8 mouse cellular contexts compared by ENCODE assay signal in the genomic region with DNA sequence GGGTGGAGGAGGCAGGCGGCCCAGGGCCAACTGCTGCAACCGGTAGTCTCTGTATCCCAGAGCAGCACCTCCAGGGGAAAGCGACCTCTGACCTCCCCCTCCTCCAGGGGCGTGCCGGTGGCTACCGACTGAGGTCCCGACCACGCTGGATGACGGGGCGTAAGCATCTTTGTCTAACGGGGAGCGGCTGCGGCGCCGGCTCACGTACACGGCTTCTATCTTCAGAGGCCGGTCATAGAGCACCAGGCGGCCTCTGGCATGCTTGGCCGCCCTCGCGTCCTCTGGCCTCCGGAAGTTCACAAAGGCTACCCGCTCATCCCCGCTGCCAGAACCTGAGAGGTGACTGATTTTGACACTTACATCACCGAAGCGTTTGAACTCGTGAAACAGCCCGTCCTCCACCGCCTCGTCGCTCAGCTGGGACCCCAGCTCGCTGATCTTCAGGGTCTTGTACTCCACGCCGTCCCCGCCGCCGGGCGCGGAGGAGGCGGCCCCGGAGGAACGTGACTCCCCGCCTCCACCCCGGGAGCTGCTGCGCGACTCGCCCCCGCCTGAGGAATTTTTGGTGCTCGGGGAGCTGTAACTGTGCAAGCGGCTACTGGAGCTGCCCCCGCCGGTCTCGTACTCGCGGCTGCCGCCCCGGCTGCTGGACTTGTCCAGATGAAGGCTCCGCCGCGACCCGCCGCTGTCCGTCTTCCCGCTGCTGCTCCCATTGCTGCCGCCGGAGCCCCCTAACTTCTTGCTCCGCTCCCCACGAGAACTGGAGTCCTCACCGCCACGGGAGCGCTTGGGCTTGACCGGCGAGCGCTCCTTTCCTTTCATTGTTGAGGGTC. TPM values are rescaled to one million over a fixed set of nuclear protein-coding genes. Genes with fewer than 3 reads are reported as not detected.
DNase-seq lines count a peak whose midpoint lies in the region; ATAC-seq and TF ChIP-seq lines count a peak whose summit lies in the region.

No protein-coding gene starts in this region.

- TF ChIP-seq EP300 in stomach, postnatal 0 days (optimal IDR thresholded peaks at IDR 0.05), result no peak

- H3K36me3 ChIP-seq in intestine, embryonic 14.5 days (ENCODE audit: control insufficient read depth, insufficient read depth, low read length), result peaks cover 31% of the 10 kb centered on the region
- H3K36me3 ChIP-seq in midbrain, embryonic 14.5 days (ENCODE audit: control insufficient read depth, insufficient read depth, low read length), result peaks cover 14% of the 10 kb centered on the region
- 0 out of 2 replicates have a peak, but pooled peaks cover 3% of the 10 kb centered on the region for H3K36me3 ChIP-seq in stomach, postnatal 0 days (ENCODE audit: control insufficient read depth, insufficient read depth, low read length)

- peaks cover 35% of the 10 kb centered on the region for H3K4me1 ChIP-seq in intestine, embryonic 14.5 days (replicated peaks; ENCODE audit: control insufficient read depth, insufficient read depth, low read length)
- peaks cover 36% of the 10 kb centered on the region for H3K4me1 ChIP-seq in midbrain, embryonic 14.5 days (ENCODE audit: control insufficient read depth, insufficient read depth, low read length)
- peaks cover 8% of the 10 kb centered on the region for H3K4me1 ChIP-seq in stomach, postnatal 0 days (replicated peaks; ENCODE audit: control insufficient read depth, insufficient read depth)

- intact Hi-C loops in gastrocnemius, adult 2 months (cut with DNase I), result loop anchor here (5.0 kb wide), 1 partner anchor 55 kb away; the partner anchor contains the start of gene Lamtor5
- intact Hi-C loops in left cerebral cortex, postnatal 4 days (cut with DNase I), result no loop called here

- ATAC-seq in cerebellum, adult (ENCODE audit: insufficient number of reproducible peaks, low FRiP score, low TSS enrichment), result no peak; the same call in 1 of the 2 replicates
- ATAC-seq in intestine, embryonic 14.5 days (replicated peaks; ENCODE audit: low FRiP score, low TSS enrichment, low read depth), result 0 out of 2 replicates have a peak, but pooled peaks have one; percentile 12
- ATAC-seq in midbrain, embryonic 14.5 days (ENCODE audit: low FRiP score, low TSS enrichment), result peak; percentile 0; the same call in 1 of the 2 replicates
- ATAC-seq in stomach, postnatal 0 days (ENCODE audit: low FRiP score, low TSS enrichment), result no peak

- peak overlapping the region; percentile 97 for H3K27ac ChIP-seq in gastrocnemius, adult 2 months
- H3K27ac ChIP-seq in intestine, embryonic 14.5 days (ENCODE audit: low read depth), result peak overlapping the region; percentile 92
- H3K27ac ChIP-seq in midbrain, embryonic 14.5 days (replicated peaks; ENCODE audit: low read depth, low read length), result peak overlapping the region; percentile 89
- peak overlapping the region; percentile 93 for H3K27ac ChIP-seq in stomach, postnatal 0 days (replicated peaks)

- no peak for TF ChIP-seq CTCF in gastrocnemius, adult 2 months (IDR thresholded peaks at IDR 0.05)
- TF ChIP-seq CTCF in stomach, postnatal 0 days (IDR thresholded peaks at IDR 0.05; ENCODE audit: low read depth), result no peak

- WGBS in intestine, embryonic 14.5 days, result under 1% methylated on average over 74 of the region's 75 CpGs
- under 1% methylated on average over 75 of the region's 75 CpGs for WGBS in midbrain, embryonic 14.5 days
- under 1% methylated on average over 74 of the region's 75 CpGs for WGBS in stomach, postnatal 0 days

- peak overlapping the region; percentile 89 for H3K4me3 ChIP-seq in gastrocnemius, adult 2 months
- H3K4me3 ChIP-seq in intestine, embryonic 14.5 days (ENCODE audit: low read depth, low read length), result peak overlapping the region; percentile 95
- H3K4me3 ChIP-seq in midbrain, embryonic 14.5 days (replicated peaks; ENCODE audit: low read depth, low read length), result peak overlapping the region; percentile 93
- peak overlapping the region; percentile 97 for H3K4me3 ChIP-seq in stomach, postnatal 0 days (ENCODE audit: low read depth, low read length)

- H3K9ac ChIP-seq in intestine, embryonic 14.5 days (ENCODE audit: low read length), result peak overlapping the region; percentile 92
- peak overlapping the region; percentile 71 for H3K9ac ChIP-seq in midbrain, embryonic 14.5 days (replicated peaks; ENCODE audit: low read length)
- H3K9ac ChIP-seq in stomach, postnatal 0 days (ENCODE audit: low read length), result peak overlapping the region; percentile 90

- H3K9me3 ChIP-seq in intestine, embryonic 14.5 days (ENCODE audit: control insufficient read depth, low read length), result no peaks in the 10 kb centered on the region
- no peaks in the 10 kb centered on the region for H3K9me3 ChIP-seq in midbrain, embryonic 14.5 days (ENCODE audit: control insufficient read depth, low read length)
- H3K9me3 ChIP-seq in stomach, postnatal 0 days (ENCODE audit: control insufficient read depth, low read length), result no peaks in the 10 kb centered on the region

- peak overlapping the region; percentile 97 for H3K4me2 ChIP-seq in intestine, embryonic 14.5 days (ENCODE audit: low read length)
- peak overlapping the region; percentile 86 for H3K4me2 ChIP-seq in midbrain, embryonic 14.5 days (ENCODE audit: low read length)
- peak overlapping the region; percentile 91 for H3K4me2 ChIP-seq in stomach, postnatal 0 days (replicated peaks; ENCODE audit: low read depth)

- peak; percentile 46 for DNase-seq in cerebellum, adult 11 months
- DNase-seq in cerebellum, postnatal 14 days, result peak; percentile 45 to 54
- peak; percentile 65 for DNase-seq in gastrocnemius, adult 2 months
- peak; percentile 93 for DNase-seq in intestine, embryonic 14.5 days (ENCODE audit: low spot score)
- DNase-seq in left cerebral cortex, postnatal 4 days, result peak; percentile 32
- peak; percentile 61 for DNase-seq in midbrain, embryonic 14.5 days
- peak; percentile 66 for DNase-seq in stomach, postnatal 0 days (ENCODE audit: low spot score)

- H3K27me3 ChIP-seq in intestine, embryonic 14.5 days (replicated peaks; ENCODE audit: control insufficient read depth, insufficient read depth, low read length), result no peaks in the 10 kb centered on the region
- no peaks in the 10 kb centered on the region for H3K27me3 ChIP-seq in midbrain, embryonic 14.5 days (ENCODE audit: control insufficient read depth, insufficient read depth, low read length)
- no peaks in the 10 kb centered on the region for H3K27me3 ChIP-seq in stomach, postnatal 0 days (ENCODE audit: control insufficient read depth, insufficient read depth, low read length)

RNA-seq across cellular contexts. Expression of gene Rbm15, which starts 1.1 kb away (rescaled TPM):
- 10 to 100 TPM; 22.3 TPM for total RNA-seq in gastrocnemius, adult 2 months (2021)
- 16.7 TPM in 2 replicates for polyA plus RNA-seq in intestine, embryonic 14.5 days (2014; fragmentation: Nextera tagmentation; extraction: Ambion mirVana)
- 10 to 100 TPM; 24.3 to 24.6 TPM for total RNA-seq in left cerebral cortex, postnatal 4 days (2021)
- polyA plus RNA-seq in midbrain, embryonic 14.5 days (2014; fragmentation: Nextera tagmentation; extraction: Ambion mirVana), result 9.1 and 10.3 TPM in 2 replicates
- 6.0 and 6.6 TPM in 2 replicates for polyA plus RNA-seq in stomach, postnatal 0 days (2015; fragmentation: Nextera tagmentation; extraction: Ambion mirVana)

RNA-seq across cellular contexts. Expression of gene Slc16a4, which starts 41.3 kb away (rescaled TPM):
- total RNA-seq in gastrocnemius, adult 2 months (2021), result under 1 TPM in 1 of 2 experiments, not detected in 1; 0.17 TPM
- 3.7 and 4.0 TPM in 2 replicates for polyA plus RNA-seq in intestine, embryonic 14.5 days (2014; fragmentation: Nextera tagmentation; extraction: Ambion mirVana)
- 1 to 10 TPM; 1.0 to 1.3 TPM for total RNA-seq in left cerebral cortex, postnatal 4 days (2021)
- 1.6 and 2.3 TPM in 2 replicates for polyA plus RNA-seq in midbrain, embryonic 14.5 days (2014; fragmentation: Nextera tagmentation; extraction: Ambion mirVana)
- 1.9 and 2.1 TPM in 2 replicates for polyA plus RNA-seq in stomach, postnatal 0 days (2015; fragmentation: Nextera tagmentation; extraction: Ambion mirVana)

RNA-seq across cellular contexts. Expression of gene Lamtor5, which starts 53.7 kb away (rescaled TPM):
- total RNA-seq in gastrocnemius, adult 2 months (2021), result 10 to 100 TPM; 57.8 to 64.8 TPM
- 196 and 202 TPM in 2 replicates for polyA plus RNA-seq in intestine, embryonic 14.5 days (2014; fragmentation: Nextera tagmentation; extraction: Ambion mirVana)
- total RNA-seq in left cerebral cortex, postnatal 4 days (2021), result 10 to 100 TPM; 57.9 to 64.0 TPM
- polyA plus RNA-seq in midbrain, embryonic 14.5 days (2014; fragmentation: Nextera tagmentation; extraction: Ambion mirVana), result 190 and 210 TPM in 2 replicates
- 186 and 189 TPM in 2 replicates for polyA plus RNA-seq in stomach, postnatal 0 days (2015; fragmentation: Nextera tagmentation; extraction: Ambion mirVana)

Comparison
In these comparisons a context has a peak if more than half of its experiments do, and no peak if none do; other contexts are left out.
1. DNase-seq: peak in every context shown above with its lines; median percentile 93 in intestine, embryonic 14.5 days; 66 in stomach, postnatal 0 days; 65 in gastrocnemius, adult 2 months; 61 in midbrain, embryonic 14.5 days; 50 in cerebellum, postnatal 14 days; 46 in cerebellum, adult 11 months; 32 in left cerebral cortex, postnatal 4 days.
2. ATAC-seq: peak in intestine, embryonic 14.5 days (single experiment) and midbrain, embryonic 14.5 days (single experiment); none in cerebellum, adult (single experiment) and stomach, postnatal 0 days (single experiment).
3. Peak in every context shown above with its lines, with median percentiles within 50 percentile points of each other: H3K27ac ChIP-seq, H3K4me3 ChIP-seq, H3K4me2 ChIP-seq and H3K9ac ChIP-seq.